Mouse (Mus musculus): ENCODE data around the gene Itsn1.

DNA sequence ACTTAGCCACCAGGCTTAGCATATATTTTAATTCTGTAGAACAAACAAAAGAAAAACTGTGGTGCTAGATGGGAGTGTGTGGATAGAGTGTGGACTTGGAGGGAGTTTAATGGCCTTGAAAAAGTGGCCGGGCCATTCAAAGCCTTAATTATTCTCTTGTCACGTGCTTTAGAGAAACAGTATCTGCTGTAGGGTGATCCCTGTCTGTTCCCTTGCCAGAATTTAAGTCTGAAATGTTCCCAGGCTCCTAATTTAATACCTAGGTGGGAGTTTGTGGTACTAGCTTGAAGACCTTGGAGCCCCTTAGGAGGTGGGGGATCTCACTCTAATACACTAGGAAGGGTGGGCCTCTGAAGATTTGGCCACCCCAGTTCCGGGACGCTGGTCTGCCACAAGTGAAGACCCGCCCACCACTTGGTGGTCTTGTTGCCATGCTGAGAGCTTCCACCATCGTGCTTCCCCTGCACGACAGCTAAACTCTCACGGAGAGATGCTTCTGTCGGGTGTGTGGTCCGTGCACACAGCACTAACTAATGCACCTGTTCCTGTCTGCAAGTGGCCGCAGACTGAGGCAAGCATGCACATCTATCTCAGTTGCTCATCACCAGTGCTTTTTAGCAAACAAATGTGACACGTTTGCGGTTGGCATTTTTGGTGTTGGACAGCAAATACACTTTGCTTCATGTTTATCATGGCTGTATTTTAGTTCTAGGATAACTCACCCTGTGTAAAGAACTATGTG lies 22.7 kb downstream of the Itsn1 start:
- TF ChIP-seq POLR2A (IDR thresholded peaks at IDR 0.05; ENCODE audit: control insufficient read depth, low read depth, low read length) = no peak
- no peak for TF ChIP-seq CTCF (IDR thresholded peaks at IDR 0.05; ENCODE audit: control insufficient read depth, insufficient read depth, insufficient replicate concordance, low read depth, low read length)
